Mouse (Mus musculus) ES-E14 (cell line): Measurements from ENCODE around the gene Slc25a5.

Experiments
- HCFC1 ChIP-seq: IDR thresholded peaks from 2 replicates; pipeline ENCODE4 v1.6.1; 2012; ENCODE audit warnings: low read length, inconsistent platforms, borderline replicate concordance; ENCODE audit not compliant: insufficient read depth
- ZC3H11A ChIP-seq: IDR thresholded peaks from 2 replicates; pipeline ENCODE4 v1.6.1; 2012; ENCODE audit warnings: low read depth, mild to moderate bottlenecking, inconsistent platforms, low read length, borderline replicate concordance
- ZNF384 ChIP-seq: IDR thresholded peaks from 2 replicates; pipeline ENCODE4 v1.6.1; 2012; ENCODE audit warnings: low read depth, low read length, inconsistent platforms

GRCm38 (mm10) chrX:36830271-36830670, 34.8 kb downstream of the Slc25a5 start:
- TF ChIP-seq HCFC1 (no peak), ZC3H11A (no peak), ZNF384 (no peak)
